Mouse (Mus musculus) kidney, adult 2 months (tissue): ENCODE results near the gene Adgrg2. TPM values are rescaled to one million over a fixed set of nuclear protein-coding genes. Genes with fewer than 3 reads are reported as not detected.
A peak's percentile ranks its signal among the peaks of the same experiment; 100 is the strongest.

ENCODE experiments used
- DNase-seq: peaks from one replicate; pipeline ENCODE4 v3.0.0; 2021
- H3K27ac ChIP-seq: fragments of 200-500 bp; 2 replicates; pipeline ENCODE4 v1.5.1; 2012; ENCODE audit warnings: low read depth, low read length, control low read depth, inconsistent platforms; ENCODE audit not compliant: insufficient read depth
- H3K27me3 ChIP-seq: fragments of 200-500 bp; replicated peaks from 2 replicates; pipeline ENCODE4 v1.6.1; 2012; ENCODE audit warnings: mild to moderate bottlenecking, moderate library complexity, low read length, inconsistent platforms; ENCODE audit not compliant: control insufficient read depth, insufficient read depth
- H3K36me3 ChIP-seq: fragments of 200-500 bp; 2 replicates; pipeline ENCODE4 v1.6.1; 2012; ENCODE audit warnings: mild to moderate bottlenecking, moderate library complexity, low read length, inconsistent platforms; ENCODE audit not compliant: control insufficient read depth, insufficient read depth
- H3K4me1 ChIP-seq: fragments of 200-500 bp; 2 replicates; pipeline ENCODE4 v1.6.1; 2011; ENCODE audit warnings: low read length; ENCODE audit not compliant: control insufficient read depth, insufficient read depth
- H3K4me3 ChIP-seq: fragments of 200-500 bp; 2 replicates; pipeline ENCODE4 v1.5.1; 2011; ENCODE audit warnings: mild to moderate bottlenecking, low read depth, low read length, control low read depth; ENCODE audit not compliant: insufficient read depth
- CTCF ChIP-seq: fragments of 200-500 bp; conservative IDR thresholded peaks from 2 replicates; pipeline ENCODE4 v1.5.1; 2011; ENCODE audit warnings: low read depth, mild to moderate bottlenecking, control low read depth, low read length, moderate library complexity, mixed read lengths; ENCODE audit not compliant: insufficient read depth, insufficient read length
- POLR2A ChIP-seq: fragments of 200-500 bp; IDR thresholded peaks from one replicate; pipeline ENCODE4 v1.6.1; 2011; ENCODE audit warnings: low read depth, low read length, control low read depth
- WGBS: fragments of 180-500 bp; shearing (Covaris S2); methylation state at CpG from one replicate; pipeline ENCODE4 v1.1.7; 2018; 5-methylcytosine and 5-hydroxymethylcytosine counted together
- polyA plus RNA-seq: library from polyadenylated mRNA; depleted of rRNA; stranded (reverse); fragments of >200 nt; gene quantifications from 2 replicates; pipeline ENCODE4 v1.2.3, GENCODE M21; 2012

Adgrg2 gene
- polyA plus RNA-seq, 1 experiment: 0.44 TPM

- no peak overlapping the region for H3K4me3 ChIP-seq
- peak; percentile 3 for DNase-seq
- H3K36me3 ChIP-seq: no peaks in the 10 kb centered on the region
- 67% methylated on average over 5 of the region's 5 CpGs for WGBS
- TF ChIP-seq POLR2A (no peak), CTCF (no peak)
- no peaks in the 10 kb centered on the region for H3K27me3 ChIP-seq
- H3K27ac ChIP-seq: no peak overlapping the region
- H3K4me1 ChIP-seq: no peaks in the 10 kb centered on the region
Observed at GRCm38 (mm10) chrX:160455686-160456085, 65.2 kb downstream of the Adgrg2 start.

GRCm38 (mm10) chrX:160471257-160471786 lies 80.8 kb downstream of the Adgrg2 start:
- no peaks in the 10 kb centered on the region for H3K4me1 ChIP-seq
- no peaks in the 10 kb centered on the region for H3K27me3 ChIP-seq
- DNase-seq: peak; percentile 22
- no peak overlapping the region for H3K4me3 ChIP-seq
- TF ChIP-seq POLR2A: no peak
- no peak for TF ChIP-seq CTCF
- 64% methylated on average over 3 of the region's 3 CpGs for WGBS
- H3K36me3 ChIP-seq: no peaks in the 10 kb centered on the region
- no peak overlapping the region for H3K27ac ChIP-seq

GRCm38 (mm10) chrX:160489784-160490183 lies 99.3 kb downstream of the Adgrg2 start:
- Histone ChIP-seq H3K27ac (no peak overlapping the region), H3K4me1 (no peaks in the 10 kb centered on the region), H3K27me3 (no peaks in the 10 kb centered on the region), H3K36me3 (no peaks in the 10 kb centered on the region), H3K4me3 (no peak overlapping the region)
- TF ChIP-seq CTCF: no peak
- TF ChIP-seq POLR2A: no peak
- WGBS: 80% methylated on average over 2 of the region's 2 CpGs
- no peak for DNase-seq

- H3K4me3 ChIP-seq: no peak overlapping the region
- H3K27ac ChIP-seq: no peak overlapping the region
- no peak for DNase-seq
- no peaks in the 10 kb centered on the region for H3K27me3 ChIP-seq
- TF ChIP-seq CTCF (no peak), POLR2A (no peak)
- H3K4me1 ChIP-seq: no peaks in the 10 kb centered on the region
- 61% methylated on average over 3 of the region's 3 CpGs for WGBS
- H3K36me3 ChIP-seq: no peaks in the 10 kb centered on the region
Observed at GRCm38 (mm10) chrX:160494333-160494732, 103.8 kb downstream of the Adgrg2 start.

GRCm38 (mm10) chrX:160494921-160495320 lies 104.4 kb downstream of the Adgrg2 start:
- WGBS: 73% methylated on average over 6 of the region's 6 CpGs
- TF ChIP-seq POLR2A (no peak), CTCF (no peak)
- no peak for DNase-seq

GRCm38 (mm10) chrX:160496473-160496872 lies 106.0 kb downstream of the Adgrg2 start:
- TF ChIP-seq CTCF (no peak), POLR2A (no peak)

More at GRCm38 (mm10) chrX:160494921-160495320, 104.4 kb downstream of the Adgrg2 start:
- Histone ChIP-seq H3K27ac (no peak overlapping the region), H3K4me1 (no peaks in the 10 kb centered on the region), H3K4me3 (no peak overlapping the region), H3K36me3 (no peaks in the 10 kb centered on the region), H3K27me3 (no peaks in the 10 kb centered on the region)

GRCm38 (mm10) chrX:160501095-160501494 lies 110.6 kb downstream of the Adgrg2 start:
- WGBS: 86% methylated on average over 3 of the region's 3 CpGs
- H3K4me1 ChIP-seq: 0 out of 2 replicates have a peak, but pooled peaks cover 3% of the 10 kb centered on the region
- no peaks in the 10 kb centered on the region for H3K36me3 ChIP-seq
- no peak for DNase-seq
- no peak overlapping the region for H3K4me3 ChIP-seq
- H3K27ac ChIP-seq: no peak overlapping the region
- H3K27me3 ChIP-seq: no peaks in the 10 kb centered on the region
- TF ChIP-seq POLR2A (no peak), CTCF (no peak)

More at GRCm38 (mm10) chrX:160496473-160496872, 106.0 kb downstream of the Adgrg2 start:
- Histone ChIP-seq H3K27ac (no peak overlapping the region), H3K27me3 (no peaks in the 10 kb centered on the region), H3K4me3 (no peak overlapping the region), H3K4me1 (no peaks in the 10 kb centered on the region), H3K36me3 (no peaks in the 10 kb centered on the region)
- DNase-seq: no peak
- WGBS: 77% methylated on average over 5 of the region's 5 CpGs
